Mouse (Mus musculus) cerebellum, adult 18-20 months (tissue): ENCODE data around the gene Dusp18.
A peak's percentile ranks its signal among the peaks of the same experiment; 100 is the strongest.

Experiments used
- DNase-seq, 2 experiments: peaks; one replicate each; pipeline ENCODE4 v3.0.0; 2021

The Dusp18 gene

GRCm38 (mm10) chr11:3894406-3895281 is at the start of gene Dusp18, which contains the start of gene 4921536K21Rik:
Gene Dusp18, plus strand, starts transcription at chr11:3895240.
Gene 4921536K21Rik, minus strand, starts transcription at chr11:3895098.
- peak; percentile 62 to 75 for DNase-seq

- no peak for DNase-seq
Measured at GRCm38 (mm10) chr11:3846351-3846750, 48.7 kb upstream of the Dusp18 start.

- no peak for DNase-seq
Measured at GRCm38 (mm10) chr11:3849469-3850314, 45.3 kb upstream of the Dusp18 start.

GRCm38 (mm10) chr11:3850315-3850614 is 44.8 kb upstream of the Dusp18 start:
- DNase-seq, result peak in 1 of 2 experiments; percentile 51

GRCm38 (mm10) chr11:3850746-3851277 is 44.2 kb upstream of the Dusp18 start:
- DNase-seq, result peak in 1 of 2 experiments; percentile 32

DNA sequence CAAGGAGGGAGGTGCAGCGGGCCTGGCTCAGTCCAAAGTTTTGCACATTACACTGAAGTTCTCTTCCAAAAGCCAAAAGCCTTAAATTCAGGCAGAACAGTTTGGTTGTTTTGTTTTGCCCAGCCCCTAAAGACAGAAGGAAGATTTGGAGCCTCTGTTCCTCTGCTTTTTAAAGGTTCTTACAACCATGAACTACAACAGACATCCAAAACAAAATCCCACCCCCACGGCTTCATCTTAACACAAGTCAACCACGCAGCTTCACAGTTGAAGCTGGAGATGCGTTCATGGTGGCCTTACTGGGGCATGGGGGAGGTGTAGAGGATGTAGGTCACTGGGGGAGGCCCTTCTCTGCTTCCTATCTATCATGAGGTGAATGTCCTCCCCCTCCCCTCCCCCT is 43.2 kb upstream of the Dusp18 start:
- peak in 1 of 2 experiments; percentile 31 for DNase-seq

DNA sequence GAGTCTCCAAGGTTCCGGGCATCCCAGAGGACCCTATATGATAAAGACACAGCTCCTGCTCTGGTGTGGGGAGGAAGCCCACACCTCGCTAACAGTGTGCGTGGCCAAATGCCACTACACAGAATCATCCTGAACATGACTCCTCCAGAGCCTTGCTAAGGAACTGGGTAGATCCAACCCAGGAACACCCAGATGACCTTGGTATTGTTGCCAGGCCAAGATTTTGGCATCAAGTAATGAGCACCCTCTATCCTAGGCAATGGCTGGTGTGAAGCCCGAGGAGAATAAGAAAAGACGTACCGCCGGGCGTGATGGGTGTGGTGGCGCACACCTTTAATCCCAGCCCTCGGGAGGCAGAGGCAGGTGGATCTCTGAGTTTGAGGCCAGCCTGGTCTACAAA is 42.0 kb upstream of the Dusp18 start:
- no peak for DNase-seq

- peak; percentile 94 to 95 for DNase-seq
Measured at GRCm38 (mm10) chr11:3853481-3854034, 41.5 kb upstream of the Dusp18 start.

- no peak for DNase-seq
Measured at GRCm38 (mm10) chr11:3854156-3854555, 40.9 kb upstream of the Dusp18 start.

GRCm38 (mm10) chr11:3855846-3856245 is 39.2 kb upstream of the Dusp18 start:
- no peak for DNase-seq

DNA sequence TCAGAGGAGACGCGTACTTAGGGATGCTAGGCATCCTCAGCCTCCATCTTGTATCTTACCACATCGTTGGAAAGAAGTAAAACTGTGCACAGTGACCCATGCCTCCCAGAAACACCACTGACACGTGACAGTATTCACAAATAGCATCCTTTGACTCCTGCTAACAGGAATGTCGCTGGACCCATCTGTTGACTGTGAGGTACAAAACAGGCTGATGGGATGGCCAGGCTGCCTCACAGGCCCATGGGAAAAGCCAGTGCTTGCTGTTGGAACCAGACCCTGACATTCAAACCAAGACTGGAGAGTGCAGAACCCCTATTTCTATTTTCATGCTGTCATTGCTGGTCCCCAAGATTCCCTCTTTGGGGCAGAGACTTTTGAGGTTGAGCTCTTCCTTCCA is 37.1 kb upstream of the Dusp18 start:
- DNase-seq, result no peak

GRCm38 (mm10) chr11:3859778-3860177 is 35.3 kb upstream of the Dusp18 start:
- no peak for DNase-seq

DNA sequence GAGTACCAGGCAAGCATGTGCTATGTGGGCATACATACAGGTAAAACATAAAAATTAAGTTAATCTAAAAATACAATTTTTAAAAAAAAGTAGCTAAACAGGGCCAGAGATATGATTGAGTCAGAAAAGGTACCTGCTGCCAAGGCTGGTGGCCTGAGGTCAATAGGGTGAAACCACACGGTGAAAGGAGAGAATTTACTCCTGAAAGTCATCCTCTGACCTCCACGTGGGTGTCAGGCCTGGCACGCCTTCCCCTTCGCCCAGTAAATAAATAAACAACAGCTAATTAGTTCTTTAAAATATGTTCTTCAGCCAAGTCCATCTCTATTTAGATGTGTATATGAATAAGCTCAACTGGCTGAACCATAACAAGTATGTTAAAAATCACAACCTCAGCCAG is 34.7 kb upstream of the Dusp18 start:
- DNase-seq, result no peak

DNA sequence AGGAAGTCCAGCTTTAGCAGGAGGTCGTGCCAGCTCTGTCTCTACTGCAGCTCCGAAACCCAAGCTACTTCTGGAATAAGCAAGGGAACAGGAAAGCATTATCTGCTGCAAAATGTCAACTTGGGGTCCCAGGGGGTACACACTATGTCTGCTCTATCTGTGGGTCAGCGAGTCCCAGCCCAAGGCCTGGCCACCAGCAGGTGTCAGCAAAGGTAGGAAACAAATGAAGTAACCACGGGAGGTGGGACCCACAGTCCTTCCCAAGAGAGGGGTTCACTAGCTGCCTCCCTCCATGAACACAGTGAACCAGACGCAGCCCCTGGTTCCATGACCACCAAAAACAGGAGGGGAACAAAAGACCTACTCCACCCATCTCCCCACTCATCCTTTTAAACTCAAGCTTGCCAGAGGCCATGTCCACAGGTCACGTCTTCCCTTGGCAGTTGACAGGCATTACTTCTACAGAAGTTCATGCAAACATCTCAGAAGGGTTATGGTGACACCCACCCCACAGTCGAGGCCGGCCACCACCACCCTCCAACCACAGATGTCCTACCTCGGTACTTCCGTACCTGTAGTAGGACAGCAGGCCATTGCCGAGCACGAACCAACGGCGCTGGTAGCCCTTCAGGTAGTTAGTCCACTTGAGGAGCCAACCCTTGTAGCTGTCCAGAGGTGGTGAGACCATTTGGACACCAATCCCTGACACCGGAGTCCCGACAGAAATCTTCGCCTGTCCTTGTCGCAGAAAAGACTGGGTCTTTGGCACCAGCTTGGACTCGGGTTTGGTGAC is 32.2 kb upstream of the Dusp18 start:
- DNase-seq, result peak; percentile 72 to 73

GRCm38 (mm10) chr11:3863454-3864112 is 31.5 kb upstream of the Dusp18 start, which contains the start of gene Osbp2:
Gene Osbp2, minus strand, starts transcription at chr11:3863903.
- peak; percentile 91 for DNase-seq

DNA sequence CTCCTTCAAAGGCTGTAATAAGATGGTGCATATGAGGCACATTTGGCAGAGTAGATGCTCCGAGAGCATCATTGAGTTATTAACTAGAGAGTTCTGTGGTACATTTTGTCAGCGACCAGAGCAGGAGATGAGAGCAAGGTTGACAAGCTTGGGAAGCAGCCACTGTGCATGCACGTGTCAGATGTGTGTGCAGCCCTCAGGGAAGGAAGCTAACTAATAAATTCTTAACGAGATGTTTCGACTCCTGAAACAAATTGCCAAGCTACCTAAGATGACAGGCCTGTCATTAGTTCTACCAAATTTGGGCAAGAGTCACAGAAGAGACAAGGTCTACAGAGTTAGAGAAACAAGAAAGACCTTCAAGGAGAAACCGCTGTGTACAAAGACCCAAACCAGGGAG is 30.7 kb upstream of the Dusp18 start:
- no peak for DNase-seq

DNA sequence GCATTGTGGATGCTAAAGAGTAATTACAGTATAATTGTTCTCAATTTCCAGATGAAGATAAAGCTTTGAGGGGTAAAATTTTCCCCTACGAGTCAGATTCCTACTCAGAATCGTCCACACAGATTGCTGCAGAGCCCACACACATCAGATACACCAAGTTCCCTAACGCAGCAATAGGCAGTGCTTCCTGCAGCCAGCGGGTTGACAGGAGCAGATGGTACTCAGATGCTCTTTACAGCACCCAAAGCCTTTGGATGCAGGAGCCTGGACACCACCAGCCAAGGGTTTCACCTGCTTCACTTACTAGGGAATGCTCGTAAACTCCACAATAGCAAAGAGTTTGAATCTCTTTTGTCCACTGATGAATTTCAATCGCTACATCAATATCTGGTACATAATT is 18.6 kb upstream of the Dusp18 start:
- DNase-seq, result peak; percentile 60 to 72

DNA sequence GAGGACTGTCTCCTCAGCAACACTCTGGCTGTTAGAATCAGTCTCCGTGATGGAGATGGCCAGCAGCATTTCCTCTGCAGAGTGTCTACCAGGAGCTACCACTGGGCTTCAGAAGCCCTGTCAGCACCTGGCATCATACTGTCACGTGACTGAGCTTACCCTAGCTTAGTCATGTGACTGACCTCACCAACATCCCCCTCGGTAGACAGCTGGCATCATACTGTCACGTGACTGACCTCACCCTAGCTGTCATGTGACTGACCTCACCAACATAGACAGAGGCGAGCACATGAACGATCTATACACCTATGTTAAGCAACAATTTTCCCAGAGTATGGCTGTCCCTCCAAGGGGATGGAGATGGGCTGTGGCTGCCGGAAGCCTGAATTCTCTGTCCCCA is 16.4 kb upstream of the Dusp18 start:
- DNase-seq, result no peak

GRCm38 (mm10) chr11:3879836-3880235 is 15.2 kb upstream of the Dusp18 start:
- DNase-seq, result peak; percentile 83 to 89

- no peak for DNase-seq
Measured at GRCm38 (mm10) chr11:3883711-3884110, 11.3 kb upstream of the Dusp18 start.

DNA sequence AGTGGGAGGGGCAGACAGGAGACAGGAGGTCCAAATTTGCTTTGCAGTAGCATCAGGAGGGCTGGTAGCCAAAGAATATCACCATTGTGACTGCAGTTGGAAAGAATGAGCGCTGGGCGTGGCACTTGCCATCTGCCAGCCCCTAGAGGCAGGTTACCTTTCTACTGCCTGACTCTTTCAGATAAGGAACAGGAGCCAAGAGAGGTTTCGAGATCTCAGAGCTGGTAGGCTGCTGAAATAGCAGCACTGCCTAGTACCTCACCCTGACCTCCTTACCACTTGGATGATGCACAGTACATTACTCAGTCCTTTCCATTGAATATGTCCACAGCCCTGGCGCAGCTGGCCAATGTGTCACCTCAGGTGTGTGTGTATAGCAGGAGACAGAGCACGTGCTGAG is 7.7 kb upstream of the Dusp18 start:
- DNase-seq, result peak in 1 of 2 experiments; percentile 39

GRCm38 (mm10) chr11:3893970-3894369 is 1.1 kb upstream of the Dusp18 start:
- no peak for DNase-seq
